Mouse (Mus musculus) C2C12 (cell line): ENCODE data around the gene Fxr2.

ENCODE experiments used
- CTCF ChIP-seq: IDR thresholded peaks from one replicate; pipeline ENCODE4 v1.5.1; 2011; ENCODE audit not compliant: control insufficient read depth, insufficient read depth, insufficient read length
- MYOD1 ChIP-seq: IDR thresholded peaks from one replicate; pipeline ENCODE4 v1.6.1; 2011; ENCODE audit warnings: low read depth; ENCODE audit not compliant: control insufficient read depth, insufficient read length
- USF1 ChIP-seq: IDR thresholded peaks from one replicate; pipeline ENCODE4 v1.6.1; 2011; ENCODE audit warnings: low read depth, mild to moderate bottlenecking, control low read depth, moderate library complexity

DNA sequence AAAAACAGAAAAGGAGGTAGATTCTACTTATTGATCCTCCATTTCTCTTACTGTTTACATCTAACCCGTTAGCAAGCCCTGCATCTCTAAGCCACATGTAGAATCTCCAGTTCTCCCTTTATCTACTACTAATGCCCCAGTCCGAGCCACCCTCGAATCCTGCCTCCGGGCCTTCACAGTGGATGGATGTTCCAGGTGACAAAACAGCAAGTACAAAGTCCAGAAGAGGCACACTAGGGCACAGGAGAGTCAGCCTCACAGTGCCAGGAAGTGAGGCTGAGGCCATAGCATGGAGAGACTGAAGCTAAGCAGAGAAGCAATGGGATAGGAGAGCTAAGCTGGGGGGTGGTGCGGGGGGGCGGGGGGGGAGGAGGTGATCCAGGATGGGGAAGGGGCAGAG is 60.1 kb downstream of the Fxr2 start:
- TF ChIP-seq USF1 (no peak), CTCF (no peak), MYOD1 (no peak)
